Mouse (Mus musculus) layer of hippocampus, postnatal 14 days (tissue): Measurements from ENCODE around the gene Mapkapk3. TPM values are rescaled to one million over a fixed set of nuclear protein-coding genes. Genes with fewer than 3 reads are reported as not detected.

ENCODE experiments used
- DNase-seq, 2 experiments: peaks; one replicate each; pipeline ENCODE4 v3.0.0; 2021 to 2022; ENCODE audit warnings: low spot score in 2 of 2, mixed read lengths in 1 of 2
- total RNA-seq, 2 experiments: library from RNA; stranded (reverse); gene quantifications; 2 replicates each; pipeline ENCODE4 v1.2.3; 2021

The Mapkapk3 gene
- total RNA-seq, 2 experiments from 2014 or later: 2.0 to 3.1 TPM

DNA sequence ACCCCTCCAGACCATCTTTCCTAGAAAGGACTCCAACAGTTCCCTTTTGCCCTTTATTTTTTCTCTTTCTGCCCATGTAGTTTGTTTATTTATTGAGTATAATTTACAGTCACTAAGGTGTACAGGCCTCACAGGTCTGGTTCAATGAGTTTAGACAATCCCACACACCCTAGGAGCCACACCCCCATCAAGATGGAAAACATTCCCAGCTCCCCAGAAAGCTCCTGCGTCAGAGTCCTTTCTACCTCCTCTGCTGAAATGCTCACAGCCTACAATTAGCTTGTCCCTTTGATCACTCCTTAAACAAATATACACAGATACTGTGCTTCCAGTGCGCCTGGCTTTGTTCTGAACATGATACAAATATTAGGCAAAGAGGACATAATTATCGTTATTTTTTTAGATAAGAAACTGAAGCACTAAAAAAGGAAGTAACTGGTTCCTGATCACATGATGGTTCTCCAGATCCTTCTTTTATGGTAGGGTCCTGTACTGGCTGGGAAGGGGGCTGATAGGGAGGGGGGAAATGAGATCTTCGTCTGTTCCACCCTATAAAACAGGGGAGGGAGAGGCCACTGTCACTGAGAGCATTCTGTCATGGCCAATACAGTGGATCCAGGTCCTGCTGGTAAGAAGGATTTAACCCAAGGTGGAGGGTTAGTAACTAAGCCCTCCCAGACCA lies 21.8 kb downstream of the Mapkapk3 start:
- DNase-seq: no peak

DNA sequence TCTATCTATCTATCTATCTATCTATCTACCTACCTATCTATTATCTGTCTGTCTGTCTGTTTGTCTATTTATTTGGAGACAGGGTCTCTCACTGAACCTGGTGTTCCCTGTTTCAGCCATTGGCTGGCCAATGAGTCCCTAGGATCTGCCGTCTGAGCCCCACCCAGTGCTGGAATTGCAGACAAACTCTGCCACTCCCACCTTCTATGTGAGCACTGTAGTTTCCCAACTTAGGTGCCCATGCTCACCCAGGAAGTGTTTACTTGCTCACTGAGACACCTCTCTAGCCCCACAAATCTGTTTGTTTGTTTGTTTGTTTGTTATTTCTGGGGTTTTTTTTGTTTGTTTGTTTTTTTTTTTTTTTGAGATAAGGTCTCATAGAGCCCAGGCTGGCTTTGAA lies 22.6 kb downstream of the Mapkapk3 start:
- DNase-seq: no peak

DNA sequence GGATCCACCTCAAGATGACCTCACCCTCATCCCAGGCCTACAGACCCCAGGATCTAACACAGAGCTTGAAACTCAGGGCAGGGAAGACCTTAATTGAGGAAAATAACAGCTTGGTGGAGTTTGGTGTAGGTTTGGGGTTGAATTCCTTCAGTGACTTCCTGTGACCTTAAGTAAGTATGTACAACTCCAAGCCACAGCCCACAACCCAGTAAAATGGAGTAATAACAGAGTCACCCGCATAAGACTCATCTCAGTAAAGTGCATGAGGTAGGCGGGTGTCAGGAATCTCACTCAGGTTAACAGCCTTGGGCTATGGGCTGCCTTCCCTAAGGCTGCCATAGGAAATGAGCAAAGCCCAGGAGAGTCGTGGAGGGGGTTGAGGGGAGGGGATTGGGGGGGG lies 24.9 kb downstream of the Mapkapk3 start:
- no peak for DNase-seq

DNA sequence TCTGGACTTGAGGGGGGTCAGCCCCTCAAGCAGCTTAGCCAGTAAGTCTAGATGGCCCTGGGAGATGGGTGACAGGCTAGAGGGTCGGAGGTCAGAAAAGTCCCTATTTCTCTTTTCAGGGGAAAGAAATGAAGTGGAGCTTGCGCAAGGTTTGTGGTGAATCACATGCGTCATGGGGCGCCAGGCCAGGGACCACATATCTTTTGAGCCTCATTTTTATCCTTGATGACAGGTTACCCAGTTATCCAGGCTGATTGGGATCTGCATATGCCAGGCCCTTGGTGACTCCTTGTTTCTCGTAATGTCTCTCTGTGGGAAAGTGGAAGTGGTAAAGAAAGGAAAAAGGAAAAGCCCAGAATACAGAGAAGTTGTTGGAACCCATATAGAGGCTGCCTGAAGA lies 25.8 kb downstream of the Mapkapk3 start:
- DNase-seq: no peak

DNA sequence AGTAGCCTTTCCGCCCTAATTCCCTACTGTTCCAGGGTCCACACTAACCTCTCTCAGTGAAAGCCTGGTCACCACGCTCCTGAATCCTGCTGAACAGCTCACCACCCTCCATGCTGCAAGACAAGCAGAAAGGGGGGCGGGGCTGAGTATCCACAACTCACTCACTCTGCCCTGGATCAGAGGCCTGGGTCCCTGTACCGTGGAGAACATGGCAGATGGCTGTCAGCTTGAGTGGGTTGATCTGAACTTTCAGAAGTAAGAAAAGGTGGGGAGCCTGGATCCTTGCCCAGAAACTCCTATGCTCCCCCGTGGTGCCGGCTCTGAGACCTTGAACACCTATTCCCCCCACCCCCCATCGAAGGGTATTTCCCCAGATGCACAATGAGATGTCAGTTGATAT lies 27.3 kb downstream of the Mapkapk3 start:
- no peak for DNase-seq

DNA sequence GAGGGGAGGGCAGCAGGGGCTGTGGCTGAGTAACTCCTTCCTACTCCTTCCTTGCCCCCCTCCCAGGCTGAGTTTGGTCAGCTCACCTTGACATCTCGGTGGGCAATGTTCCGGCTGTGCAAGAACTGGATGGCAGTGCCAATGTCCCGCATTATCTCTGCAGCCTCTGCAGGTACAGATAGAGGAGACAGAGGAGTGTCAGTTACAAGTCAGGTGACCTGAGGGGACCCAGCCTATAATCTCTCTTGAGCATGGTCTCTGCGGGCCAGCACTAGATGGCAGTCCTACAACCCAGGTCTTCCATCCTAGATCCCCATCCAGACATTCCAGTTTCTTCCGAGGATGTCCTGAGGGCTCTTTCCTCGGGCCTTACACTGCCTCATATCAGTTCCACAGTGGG lies 27.9 kb downstream of the Mapkapk3 start:
- no peak for DNase-seq

DNA sequence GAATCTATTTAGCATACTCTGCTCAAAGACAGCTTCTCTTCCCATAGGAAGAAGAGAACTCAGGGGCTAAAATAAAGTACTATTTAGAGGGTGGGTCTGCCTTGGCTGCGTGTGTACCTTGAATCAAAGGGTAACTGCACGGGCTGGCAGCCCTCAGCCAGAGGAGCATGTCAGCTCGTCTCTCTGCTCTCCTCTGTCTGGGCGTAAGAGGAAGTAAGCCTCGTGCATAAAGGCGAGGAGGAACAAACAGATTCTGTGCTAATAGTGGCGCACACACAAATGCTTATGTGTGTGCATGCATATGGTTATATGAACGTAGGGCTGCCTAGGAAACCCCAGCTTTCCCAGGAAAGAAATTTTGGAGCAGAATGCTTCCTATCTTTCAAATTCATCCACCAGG lies 28.8 kb downstream of the Mapkapk3 start:
- no peak for DNase-seq

DNA sequence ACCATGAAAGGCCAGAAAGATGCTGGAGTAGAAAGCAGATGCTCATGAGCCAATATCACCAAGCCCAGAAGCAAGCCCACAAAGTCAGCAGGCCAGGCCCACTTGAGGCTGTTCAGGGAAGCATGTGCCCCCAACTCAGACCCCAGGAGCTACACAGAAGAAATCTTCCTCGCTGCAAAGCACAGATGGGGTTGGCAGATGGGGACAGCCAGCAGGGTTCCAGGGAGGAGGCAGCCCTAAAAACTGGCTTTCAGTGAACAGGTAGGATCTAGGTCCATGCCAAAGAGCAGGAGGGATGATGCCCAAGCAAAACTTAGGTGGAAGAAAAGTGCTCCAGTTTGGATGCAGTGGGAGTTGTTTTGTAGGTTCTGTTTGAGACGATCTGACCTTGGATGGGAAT lies 29.2 kb downstream of the Mapkapk3 start:
- no peak for DNase-seq

DNA sequence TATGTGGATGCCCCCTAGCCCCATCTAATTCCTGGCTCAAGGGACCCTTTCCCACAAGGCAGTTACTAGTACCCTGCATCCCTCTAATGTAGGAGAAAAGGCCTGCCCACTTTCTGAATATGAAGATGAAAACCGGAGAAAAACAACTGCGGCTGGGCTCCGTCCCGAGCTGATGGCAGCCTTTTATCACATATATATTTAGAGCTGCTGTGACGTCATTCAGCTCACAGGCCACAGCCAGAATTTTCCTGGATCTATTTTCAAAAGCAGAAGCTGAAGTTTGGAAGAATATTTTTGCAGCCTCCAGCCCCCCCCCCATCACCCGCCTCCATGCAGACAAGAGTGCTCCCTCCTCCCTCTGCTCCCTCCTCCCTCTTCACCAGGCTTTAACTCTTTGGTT lies 30.1 kb downstream of the Mapkapk3 start:
- DNase-seq: peak in 1 of 2 experiments; percentile 68

DNA sequence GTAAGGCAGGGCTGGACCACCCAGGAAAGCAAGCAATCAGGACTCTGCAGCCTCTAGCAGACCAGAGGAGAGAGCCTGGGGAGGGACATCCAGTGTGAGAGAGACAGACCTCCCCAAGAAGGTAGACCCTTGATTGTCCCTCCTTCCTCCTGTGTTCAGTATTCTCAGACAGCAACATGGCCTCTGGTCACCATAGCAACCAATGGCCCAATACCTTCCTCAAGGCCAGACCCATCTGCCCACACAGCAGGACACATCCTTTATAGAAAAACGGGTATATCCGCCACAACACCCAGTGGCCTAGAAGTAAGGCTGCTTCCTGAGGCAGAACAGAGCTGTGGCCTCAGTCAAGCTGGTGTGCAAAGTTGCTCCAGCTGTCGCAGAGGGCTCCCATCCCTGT lies 34.1 kb downstream of the Mapkapk3 start:
- no peak for DNase-seq

DNA sequence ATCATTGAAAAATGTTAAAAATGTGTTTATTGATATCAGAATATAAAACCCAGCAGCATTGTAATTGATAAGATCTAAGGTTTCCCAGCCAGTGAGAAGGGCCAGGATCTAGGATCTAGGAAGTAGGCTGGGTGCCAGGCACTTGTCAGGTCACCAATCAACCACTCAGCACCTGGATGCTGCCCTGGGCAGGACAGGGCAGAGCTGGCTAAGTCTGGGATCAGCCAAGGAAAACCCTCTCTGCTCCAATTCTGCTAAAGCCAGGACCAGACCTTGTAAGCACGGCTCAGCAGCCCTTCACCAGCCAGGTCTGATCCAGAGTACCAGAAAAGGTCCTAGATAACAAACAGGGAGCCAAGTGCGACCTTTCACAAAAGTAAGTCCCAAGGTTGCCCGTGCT lies 34.8 kb downstream of the Mapkapk3 start:
- DNase-seq: no peak

DNA sequence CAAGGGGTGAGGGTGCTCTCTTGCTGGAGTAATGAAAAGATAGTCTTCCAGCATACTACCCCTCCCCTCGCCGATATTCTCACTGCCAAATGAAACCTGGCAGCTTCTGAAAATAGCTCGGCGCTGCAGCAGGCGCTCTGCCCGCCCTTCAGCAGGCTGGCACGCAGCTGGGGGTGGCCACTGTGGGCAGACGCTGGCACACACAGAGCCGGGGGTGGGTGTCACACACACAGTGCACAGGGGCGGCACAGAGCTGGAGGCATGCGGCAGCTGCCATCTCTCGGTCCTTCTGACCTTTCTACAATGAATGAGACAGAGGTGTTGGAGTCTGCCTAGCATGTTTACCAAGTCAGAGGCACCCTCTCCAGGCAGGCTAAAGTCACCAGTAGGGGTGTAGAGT lies 35.2 kb downstream of the Mapkapk3 start:
- peak; percentile 68 to 79 for DNase-seq

DNA sequence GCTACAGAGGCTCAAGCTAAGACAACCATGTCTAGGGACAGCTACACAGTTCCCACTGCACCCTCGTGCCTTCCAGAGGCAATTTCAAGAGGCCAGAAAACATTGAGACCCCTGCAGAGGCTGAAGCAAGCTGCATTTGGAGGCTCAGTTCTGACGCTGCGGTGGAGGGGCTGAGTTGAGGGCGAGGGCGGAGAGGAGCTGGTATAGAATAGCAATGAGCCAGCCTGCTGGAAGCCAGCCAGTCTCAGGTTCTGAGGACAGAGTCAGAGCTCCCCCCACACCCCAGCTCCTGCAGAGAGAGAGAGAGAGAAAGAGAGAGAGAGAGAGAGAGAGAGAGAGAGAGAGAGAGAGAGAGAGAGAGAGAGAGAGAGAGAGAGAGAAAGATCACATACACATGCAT lies 37.5 kb downstream of the Mapkapk3 start:
- DNase-seq: no peak

DNA sequence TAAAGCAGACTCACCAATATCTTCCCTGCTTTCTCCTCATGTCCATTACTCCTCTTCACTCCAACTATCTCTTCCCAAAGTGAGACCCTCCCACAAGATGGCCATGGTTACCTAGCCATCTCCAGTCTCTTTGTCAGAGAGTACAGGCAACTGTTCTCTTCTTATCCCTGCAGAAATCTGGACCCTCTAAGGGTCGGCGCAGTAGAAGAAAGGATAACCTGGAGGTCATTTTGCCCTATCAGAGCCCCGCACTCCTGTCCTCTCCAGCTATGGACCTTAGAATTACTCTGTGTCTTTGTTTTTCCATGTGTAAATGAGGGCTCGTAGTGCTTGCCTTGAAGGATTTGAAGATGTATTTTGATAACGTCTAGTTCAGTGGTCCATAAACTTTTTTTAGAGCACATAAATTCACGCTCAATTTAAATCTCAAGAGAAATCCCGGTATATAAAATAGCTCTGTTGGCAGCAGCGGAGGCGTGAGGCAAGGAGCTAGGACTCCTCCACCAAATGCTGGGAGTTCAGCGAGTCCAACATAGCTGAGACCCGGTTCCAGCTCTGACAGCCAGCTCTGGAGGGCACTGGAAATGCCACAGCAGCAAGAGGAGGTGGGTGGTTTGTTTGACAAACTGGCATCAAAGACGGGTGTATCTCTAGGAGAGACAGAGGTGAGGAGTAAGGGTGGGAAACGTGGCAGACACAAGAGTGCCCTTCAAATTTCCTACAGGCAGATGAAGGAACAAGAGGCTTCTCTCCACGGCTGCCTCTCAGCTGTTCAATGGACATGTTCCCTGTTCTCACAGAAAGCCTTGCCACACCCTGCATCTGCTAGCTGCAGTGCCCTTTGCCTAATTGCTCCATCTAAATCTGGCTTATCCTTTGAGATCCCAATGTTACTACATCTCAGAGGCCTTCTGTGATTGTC lies 39.0 kb downstream of the Mapkapk3 start:
- DNase-seq: no peak

DNA sequence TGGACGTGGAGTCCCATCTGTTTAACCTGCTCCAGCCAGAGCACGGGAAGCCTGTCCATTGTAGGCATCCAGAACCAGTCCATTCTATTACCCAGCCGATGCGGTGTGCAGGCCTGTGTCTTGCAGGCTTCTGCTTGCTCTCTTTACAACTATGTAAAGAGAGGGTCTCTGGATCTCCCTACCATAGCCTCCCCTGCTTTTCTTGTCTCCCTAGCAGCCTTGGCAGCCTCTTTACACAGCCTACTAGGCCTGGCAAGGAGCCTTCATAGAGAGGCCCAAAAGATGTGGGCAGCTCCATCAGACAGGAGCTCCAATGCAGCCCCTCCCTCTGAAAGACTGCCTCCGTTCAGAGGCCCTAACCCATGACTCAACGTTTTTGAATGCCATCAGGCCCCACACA lies 40.5 kb downstream of the Mapkapk3 start:
- DNase-seq: peak in 1 of 2 experiments; percentile 52

DNA sequence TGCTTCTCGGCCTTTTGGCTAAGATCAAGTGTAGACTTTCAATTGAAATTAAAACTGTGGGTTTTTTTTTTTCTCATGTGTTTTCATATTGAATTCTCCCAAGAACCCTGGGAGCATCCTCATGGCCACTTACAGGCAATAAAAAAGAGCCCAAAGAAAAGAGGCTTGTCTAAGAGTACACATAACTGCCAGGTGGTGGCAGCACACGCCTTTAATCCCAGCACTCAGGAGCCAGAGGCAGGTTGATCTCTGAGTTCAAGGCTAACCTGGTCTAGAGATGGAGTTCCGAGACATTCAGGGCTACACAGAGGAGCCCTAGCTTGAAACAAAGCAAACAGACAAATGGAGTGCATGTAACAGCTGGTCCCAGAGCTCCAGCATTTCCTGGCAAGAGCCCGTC lies 43.5 kb downstream of the Mapkapk3 start:
- no peak for DNase-seq

DNA sequence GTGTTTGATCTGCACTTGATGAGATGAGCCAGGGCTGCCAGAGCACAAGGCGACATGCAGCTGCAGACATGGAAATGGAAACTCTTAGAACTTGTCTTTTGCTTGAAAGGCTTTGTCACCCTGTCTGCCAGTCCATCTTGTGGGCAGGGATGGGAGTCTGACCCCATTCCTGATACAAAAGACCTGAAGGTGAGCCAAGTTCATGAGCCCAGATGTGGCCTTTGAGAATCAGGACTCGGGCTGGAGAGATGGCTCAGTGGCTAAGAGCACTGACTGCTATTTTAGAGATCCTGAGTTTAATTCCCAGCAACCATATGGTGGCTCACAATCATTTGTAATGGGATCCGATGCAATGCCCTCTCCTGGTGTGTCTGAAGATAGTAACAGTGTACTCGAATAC lies 44.4 kb downstream of the Mapkapk3 start:
- no peak for DNase-seq

DNA sequence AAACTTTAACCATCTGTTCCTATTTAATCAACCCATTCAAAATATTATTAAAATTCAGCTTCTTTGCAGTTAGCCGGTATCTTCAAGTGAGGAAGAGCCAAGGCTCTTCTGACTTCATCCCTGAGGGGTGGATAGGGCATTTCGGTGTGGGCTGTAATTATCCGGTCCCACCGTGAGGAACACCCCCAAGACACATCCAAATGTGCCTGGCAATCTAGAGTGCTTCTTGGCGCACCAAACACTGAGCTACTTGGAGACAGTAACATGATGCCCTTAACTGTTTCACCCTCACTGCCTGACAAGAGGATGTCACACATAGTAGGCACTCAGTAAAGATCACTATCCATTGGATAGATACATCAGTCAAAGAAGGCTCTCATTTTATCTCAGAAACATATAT lies 53.5 kb downstream of the Mapkapk3 start:
- no peak for DNase-seq

DNA sequence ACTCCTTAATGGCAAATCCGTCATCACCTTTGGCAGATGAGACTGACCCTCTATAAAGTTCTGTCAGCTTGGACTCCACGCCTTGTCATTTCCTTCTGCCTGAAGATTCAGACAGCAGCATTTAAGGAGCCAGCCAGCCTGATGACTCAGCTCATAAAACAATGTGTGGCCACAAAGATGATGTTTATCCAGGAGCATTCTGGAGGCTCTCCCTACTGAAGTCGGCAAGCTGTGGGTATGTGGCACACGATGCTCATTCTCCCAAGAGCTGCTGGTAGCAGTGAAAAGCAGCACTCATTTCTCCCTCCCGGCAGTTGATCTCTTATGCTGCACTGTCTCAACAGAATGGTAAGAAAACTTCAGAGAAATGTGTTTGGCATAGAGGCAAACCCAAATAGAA lies 54.4 kb downstream of the Mapkapk3 start:
- DNase-seq: no peak

DNA sequence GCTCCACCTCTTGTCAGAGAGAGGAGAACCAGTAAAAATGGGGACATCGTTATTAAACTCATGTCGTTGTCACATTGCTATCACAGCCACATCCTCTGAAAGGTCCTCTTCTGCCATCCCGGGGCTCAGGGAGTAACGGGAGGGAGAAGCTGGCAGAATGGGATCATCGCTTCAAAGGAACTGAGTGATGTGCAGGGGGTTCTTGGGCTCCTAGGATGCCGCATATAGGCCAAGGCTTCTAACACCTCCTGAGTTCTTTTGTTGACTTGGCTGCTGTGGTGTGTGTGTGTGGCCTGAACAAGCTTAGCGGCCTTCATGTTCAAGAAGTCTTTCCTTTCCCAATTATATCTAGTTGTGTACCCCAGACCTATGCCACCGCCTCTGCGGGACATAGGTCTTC lies 57.5 kb downstream of the Mapkapk3 start:
- DNase-seq: no peak

DNA sequence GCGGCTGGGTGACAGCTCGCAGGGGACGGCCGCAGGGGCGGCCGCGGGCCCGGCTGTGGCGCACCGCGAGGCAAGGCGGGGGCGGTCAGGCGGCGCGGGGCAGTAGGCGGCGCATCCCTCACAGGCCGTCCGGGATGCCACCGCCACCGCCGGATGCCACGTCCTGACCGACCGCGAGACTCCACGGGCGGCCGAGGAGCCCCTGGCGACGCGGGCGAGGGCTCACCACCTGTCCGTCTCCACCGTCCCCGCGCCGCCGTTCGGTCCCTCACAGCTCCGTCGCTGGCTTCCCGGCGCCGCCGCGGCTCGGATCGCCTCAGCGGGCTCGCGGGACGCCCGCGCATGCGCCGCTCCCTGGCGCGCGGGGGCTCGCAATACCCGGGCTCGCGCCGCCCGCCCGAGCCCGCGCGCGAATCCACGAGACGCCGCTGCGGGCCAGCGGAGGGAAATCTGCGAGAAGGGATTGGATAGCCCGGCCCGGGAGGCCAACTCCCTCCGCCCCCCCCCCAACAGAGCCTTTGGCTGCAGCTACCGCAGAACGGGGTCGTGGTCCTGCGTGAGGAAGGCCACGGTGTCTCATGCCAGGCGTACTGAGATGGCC lies 58.0 kb downstream of the Mapkapk3 start, which contains the start of gene Dock3:
Dock3 (minus strand) TSS at position 371 of the 601 bp plus-strand sequence.
- DNase-seq: peak; percentile 81 to 83

DNA sequence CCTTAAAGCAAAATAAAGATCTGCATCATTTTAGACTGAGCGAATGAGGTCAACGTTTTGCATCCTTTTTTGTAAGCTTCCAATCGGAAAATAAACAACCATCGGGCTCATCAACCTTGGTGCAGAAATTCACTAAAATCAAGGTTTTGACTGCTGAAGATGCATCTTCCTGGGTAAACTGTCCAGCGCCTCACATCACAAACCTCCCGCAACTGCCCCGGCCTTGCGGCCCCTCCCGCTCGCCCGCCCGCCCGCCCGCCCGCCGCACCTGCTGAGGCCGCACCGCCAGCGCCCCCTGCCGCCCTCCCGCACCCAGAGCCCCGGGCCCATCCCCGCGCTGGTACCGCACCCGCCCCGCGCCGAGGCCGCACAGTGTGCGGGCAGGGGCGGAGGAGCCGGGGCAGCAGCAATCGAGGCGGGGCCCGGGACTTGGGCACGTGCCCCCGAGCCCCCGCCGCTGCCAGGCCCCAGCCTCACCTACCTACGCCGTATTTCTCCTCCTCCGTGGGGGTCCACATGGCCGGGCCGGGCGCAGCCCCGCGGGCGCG lies 58.6 kb downstream of the Mapkapk3 start:
- peak; percentile 57 to 66 for DNase-seq
